Mouse (Mus musculus) embryonic facial prominence, embryonic 14.5 days (tissue): ENCODE results near the gene P4ha1. TPM values are rescaled to one million over a fixed set of nuclear protein-coding genes. Genes with fewer than 3 reads are reported as not detected.
"Not testable (repeated sequence)": the region's sequence is repeated elsewhere in the genome, so short reads cannot be mapped to it uniquely, and the experiment has no call there.

ENCODE experiments used
- ATAC-seq: fragments of 200-750 bp; cut with Nextera tagmentation; 2 replicates; pipeline ENCODE4 v1.8.0; 2017; ENCODE audit warnings: low read depth, moderate number of reproducible peaks, moderate TSS enrichment
- DNase-seq: peaks from one replicate; pipeline ENCODE4 v3.0.0-alpha.2; 2015; ENCODE audit warnings: low spot score
- H3K27ac ChIP-seq: fragments of 300-500 bp; sonication (generic); replicated peaks from 2 replicates; pipeline ENCODE4 v1.5.1; 2014; ENCODE audit warnings: low read depth, mild to moderate bottlenecking, low read length, moderate library complexity
- H3K27me3 ChIP-seq: fragments of 300-500 bp; sonication (generic); replicated peaks from 2 replicates; pipeline ENCODE4 v1.6.1; 2014; ENCODE audit warnings: low read length; ENCODE audit not compliant: control insufficient read depth, insufficient read depth
- H3K36me3 ChIP-seq: fragments of 300-500 bp; sonication (generic); 2 replicates; pipeline ENCODE4 v1.6.1; 2014; ENCODE audit warnings: low read length, mixed read lengths; ENCODE audit not compliant: control insufficient read depth, insufficient read depth
- H3K4me1 ChIP-seq: fragments of 300-500 bp; sonication (generic); 2 replicates; pipeline ENCODE4 v1.6.1; 2014; ENCODE audit warnings: antibody characterized with exemption, low read length; ENCODE audit not compliant: control insufficient read depth, insufficient read depth
- H3K4me2 ChIP-seq: fragments of 300-500 bp; sonication (generic); 2 replicates; pipeline ENCODE4 v1.6.1; 2014; ENCODE audit warnings: low read depth, mild to moderate bottlenecking, low read length, moderate library complexity, mixed read lengths
- H3K4me3 ChIP-seq: fragments of 300-500 bp; sonication (generic); 2 replicates; pipeline ENCODE4 v1.5.1; 2014; ENCODE audit warnings: low read depth, mild to moderate bottlenecking, low read length
- H3K9ac ChIP-seq: fragments of 300-500 bp; sonication (generic); 2 replicates; pipeline ENCODE4 v1.6.1; 2014; ENCODE audit warnings: low read depth, mild to moderate bottlenecking, low read length, moderate library complexity, mixed read lengths
- H3K9me3 ChIP-seq: fragments of 300-500 bp; sonication (generic); 2 replicates; pipeline ENCODE4 v1.6.1; 2016; ENCODE audit warnings: low read length; ENCODE audit not compliant: control insufficient read depth
- WGBS: fragments of 180-500 bp; shearing (Covaris S2); extraction: QIAGEN DNeasy Blood & Tissue Kit; methylation state at CpG from one replicate; pipeline ENCODE4 v1.1.7; 2014; 5-methylcytosine and 5-hydroxymethylcytosine counted together
- polyA plus RNA-seq: library from polyadenylated mRNA; unstranded; fragments of >200 nt; fragmentation: Nextera tagmentation; extraction: Ambion mirVana; gene quantifications from 2 replicates; pipeline ENCODE4 v1.2.1, GENCODE M21; 2014

P4ha1 gene
- polyA plus RNA-seq, 1 experiment from 2014 or later: 121 TPM

DNA sequence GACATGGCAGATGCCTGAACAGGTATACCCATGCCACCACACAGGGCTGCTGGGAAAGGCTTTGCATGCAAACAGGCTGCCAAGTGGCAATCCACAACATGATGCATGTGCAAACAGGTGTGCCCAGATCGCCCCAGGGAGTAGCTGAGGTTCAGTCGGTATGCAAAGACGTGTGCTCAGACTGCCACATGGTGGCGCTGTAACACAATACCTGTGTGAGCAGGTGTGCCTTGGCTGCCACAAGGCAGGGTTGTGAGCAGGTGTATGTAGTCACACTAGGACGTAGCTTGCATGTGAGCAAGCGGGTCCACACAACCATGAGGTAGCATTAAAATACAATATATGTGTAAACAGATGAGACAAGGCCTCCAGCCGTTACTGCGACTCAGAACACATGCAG lies 34.0 kb upstream of the P4ha1 start:
- Histone ChIP-seq H3K4me3 (no peak overlapping the region), H3K9ac (no peak overlapping the region), H3K4me2 (no peak overlapping the region), H3K4me1 (no peaks in the 10 kb centered on the region), H3K27ac (no peak overlapping the region), H3K9me3 (no peaks in the 10 kb centered on the region), H3K36me3 (no peaks in the 10 kb centered on the region), H3K27me3 (no peaks in the 10 kb centered on the region)
- 47% methylated on average over 8 of the region's 8 CpGs for WGBS
- DNase-seq (peak; percentile 43), ATAC-seq (peak; percentile 16; the same call in 1 of the 2 replicates)

DNA sequence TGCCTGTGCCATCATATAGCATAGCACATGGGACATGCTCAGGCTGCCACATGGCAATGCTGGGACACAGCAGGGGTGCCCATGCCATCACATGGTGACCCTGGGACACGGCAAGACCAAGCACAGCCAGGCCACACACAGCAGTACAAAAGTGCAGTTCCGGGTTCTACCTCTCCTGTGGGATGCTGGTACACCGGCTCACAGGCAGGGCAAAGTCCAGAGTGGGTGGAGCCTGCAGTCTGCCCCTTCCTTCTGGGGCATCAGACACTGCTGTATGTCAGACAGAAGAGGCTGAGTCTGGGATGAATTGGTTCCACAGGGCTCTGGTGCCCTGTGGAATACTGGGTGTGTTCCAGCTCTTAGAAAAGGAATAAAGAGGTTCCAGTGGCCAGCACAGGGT lies 31.6 kb upstream of the P4ha1 start:
- 48% methylated on average over 3 of the region's 3 CpGs for whole genome bisulfite sequencing
- Histone ChIP-seq H3K27me3 (no peaks in the 10 kb centered on the region), H3K4me2 (no peak overlapping the region), H3K36me3 (no peaks in the 10 kb centered on the region), H3K9ac (no peak overlapping the region), H3K27ac (no peak overlapping the region), H3K9me3 (no peaks in the 10 kb centered on the region), H3K4me3 (no peak overlapping the region), H3K4me1 (no peaks in the 10 kb centered on the region)
- no peak for DNase-seq
- no peak for ATAC-seq

- DNase-seq (no peak), ATAC-seq (no peak)
- no peaks in the 10 kb centered on the region for H3K4me1 ChIP-seq
- no peak overlapping the region for H3K9ac ChIP-seq
- H3K4me2 ChIP-seq: no peak overlapping the region
- H3K36me3 ChIP-seq: no peaks in the 10 kb centered on the region
- no peaks in the 10 kb centered on the region for H3K27me3 ChIP-seq
- no peak overlapping the region for H3K27ac ChIP-seq
- no peak overlapping the region for H3K4me3 ChIP-seq
- 76% methylated on average over 7 of the region's 7 CpGs for WGBS
- no peaks in the 10 kb centered on the region for H3K9me3 ChIP-seq
Observed at GRCm38 (mm10) chr10:59292079-59292478, 31.0 kb upstream of the P4ha1 start.

DNA sequence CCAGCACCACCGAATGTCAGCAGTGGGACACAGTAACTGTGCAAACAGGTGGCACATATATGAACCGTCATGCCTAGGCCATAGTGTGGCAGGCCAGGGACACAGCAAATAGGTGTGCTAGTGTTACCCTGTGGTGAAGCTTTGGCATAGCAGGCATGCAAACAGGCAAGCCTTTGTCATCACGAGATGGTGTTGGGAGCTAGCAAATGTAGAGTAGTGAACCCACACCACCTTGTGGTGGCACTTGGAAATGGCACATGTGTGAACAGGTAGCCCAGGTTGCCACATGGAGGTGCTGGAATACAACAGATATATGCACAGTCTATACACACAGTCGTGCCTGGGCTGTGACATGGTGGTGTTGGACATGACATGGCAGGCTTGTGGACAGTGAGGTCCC lies 30.5 kb upstream of the P4ha1 start:
- H3K27ac ChIP-seq: no peak overlapping the region
- DNase-seq (peak; percentile 88), ATAC-seq (peak; percentile 48)
- H3K27me3 ChIP-seq: no peaks in the 10 kb centered on the region
- H3K9ac ChIP-seq: no peak overlapping the region
- H3K9me3 ChIP-seq: no peaks in the 10 kb centered on the region
- H3K4me2 ChIP-seq: no peak overlapping the region
- no peaks in the 10 kb centered on the region for H3K36me3 ChIP-seq
- H3K4me1 ChIP-seq: no peaks in the 10 kb centered on the region
- H3K4me3 ChIP-seq: no peak overlapping the region
- 36% methylated on average over 4 of the region's 4 CpGs for WGBS

DNA sequence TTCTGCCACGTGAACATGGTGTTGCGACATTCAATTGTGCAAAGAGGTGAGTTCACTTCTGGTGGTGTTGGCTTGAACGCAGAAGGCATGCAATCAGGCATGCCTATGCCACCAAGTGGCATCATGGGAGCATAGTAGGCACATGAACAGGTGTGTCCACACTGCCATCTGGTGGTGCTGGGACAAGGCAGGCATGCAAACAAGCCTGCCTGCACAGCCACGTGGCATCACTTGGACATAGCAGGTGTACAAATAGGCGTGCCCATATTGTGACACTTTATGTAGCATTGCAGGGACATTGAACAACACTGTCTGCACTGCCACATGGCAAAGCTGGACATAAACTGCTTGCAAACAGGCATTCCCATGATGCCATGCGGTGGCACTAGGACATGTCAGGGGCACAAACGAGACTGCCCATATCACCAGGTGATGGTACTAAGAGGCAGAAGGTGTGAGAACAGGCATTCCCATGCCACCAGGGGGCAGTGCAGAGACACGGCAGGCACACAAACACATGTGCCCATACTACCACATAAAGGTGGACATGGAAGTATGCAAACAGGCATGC lies 27.8 kb upstream of the P4ha1 start:
- no peak overlapping the region for H3K4me2 ChIP-seq
- no peak overlapping the region for H3K27ac ChIP-seq
- 58% methylated on average over 8 of the region's 8 CpGs for WGBS
- no peaks in the 10 kb centered on the region for H3K9me3 ChIP-seq
- DNase-seq: peak; percentile 63
- H3K9ac ChIP-seq: no peak overlapping the region
- no peaks in the 10 kb centered on the region for H3K4me1 ChIP-seq
- H3K36me3 ChIP-seq: no peaks in the 10 kb centered on the region
- 0 out of 2 replicates have a peak, but pooled peaks have one; percentile 24 for ATAC-seq
- H3K4me3 ChIP-seq: no peak overlapping the region
- no peaks in the 10 kb centered on the region for H3K27me3 ChIP-seq

GRCm38 (mm10) chr10:59296261-59296660 lies 26.8 kb upstream of the P4ha1 start:
- Histone ChIP-seq H3K36me3 (no peaks in the 10 kb centered on the region), H3K9ac (no peak overlapping the region), H3K27me3 (no peaks in the 10 kb centered on the region), H3K27ac (no peak overlapping the region), H3K9me3 (no peaks in the 10 kb centered on the region), H3K4me2 (no peak overlapping the region), H3K4me3 (no peak overlapping the region), H3K4me1 (no peaks in the 10 kb centered on the region)
- DNase-seq: peak; percentile 84
- 21% methylated on average over 5 of the region's 5 CpGs for WGBS
- ATAC-seq: peak; percentile 71

GRCm38 (mm10) chr10:59302671-59303070 lies 20.4 kb upstream of the P4ha1 start:
- not testable (repeated sequence) for DNase-seq, H3K27ac ChIP-seq, H3K9ac ChIP-seq, H3K27me3 ChIP-seq, H3K4me3 ChIP-seq, ATAC-seq, H3K9me3 ChIP-seq, H3K4me2 ChIP-seq, H3K36me3 ChIP-seq, H3K4me1 ChIP-seq
- 78% methylated on average over 12 of the region's 12 CpGs for WGBS

DNA sequence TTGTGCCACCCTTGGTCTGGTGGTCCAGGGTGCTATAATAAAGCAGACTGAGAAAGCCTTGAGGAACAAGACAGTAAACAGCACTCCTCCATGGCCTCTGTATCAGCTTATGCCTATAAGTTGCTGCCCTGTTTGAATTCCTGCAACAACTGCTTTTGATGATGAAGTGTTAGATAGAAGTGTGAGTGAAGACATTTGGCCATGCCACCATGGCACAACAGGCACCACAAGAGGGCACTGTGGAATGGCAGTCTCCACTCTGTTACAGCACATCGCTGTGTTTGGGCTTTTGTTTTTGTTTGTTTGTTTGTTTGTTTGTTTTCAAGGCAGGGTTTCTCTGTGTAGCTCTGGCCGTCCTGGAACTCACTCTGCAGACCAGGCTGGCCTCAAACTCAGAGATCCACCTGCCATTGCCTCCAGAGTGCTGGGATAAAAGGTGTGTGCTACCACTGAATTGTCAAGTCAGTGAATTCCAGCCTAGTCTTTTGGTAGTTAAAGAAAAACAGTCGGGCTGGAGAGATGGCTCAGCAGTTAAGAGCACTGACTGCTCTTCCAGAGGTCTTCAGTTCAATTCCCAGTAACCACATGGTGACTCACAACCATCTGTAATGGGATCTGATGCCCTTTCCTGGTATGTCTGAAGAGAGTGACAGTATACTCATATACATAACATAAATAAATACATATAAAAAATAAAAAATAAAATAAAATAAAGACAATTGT lies 13.9 kb upstream of the P4ha1 start:
- H3K4me2 ChIP-seq: no peak overlapping the region
- H3K9me3 ChIP-seq: no peaks in the 10 kb centered on the region
- H3K9ac ChIP-seq: no peak overlapping the region
- no peaks in the 10 kb centered on the region for H3K4me1 ChIP-seq
- no peaks in the 10 kb centered on the region for H3K27me3 ChIP-seq
- no peak overlapping the region for H3K4me3 ChIP-seq
- no peaks in the 10 kb centered on the region for H3K36me3 ChIP-seq
- ATAC-seq: no peak
- H3K27ac ChIP-seq: no peak overlapping the region
- 62% methylated on average over 3 of the region's 3 CpGs for WGBS
- DNase-seq: no peak

DNA sequence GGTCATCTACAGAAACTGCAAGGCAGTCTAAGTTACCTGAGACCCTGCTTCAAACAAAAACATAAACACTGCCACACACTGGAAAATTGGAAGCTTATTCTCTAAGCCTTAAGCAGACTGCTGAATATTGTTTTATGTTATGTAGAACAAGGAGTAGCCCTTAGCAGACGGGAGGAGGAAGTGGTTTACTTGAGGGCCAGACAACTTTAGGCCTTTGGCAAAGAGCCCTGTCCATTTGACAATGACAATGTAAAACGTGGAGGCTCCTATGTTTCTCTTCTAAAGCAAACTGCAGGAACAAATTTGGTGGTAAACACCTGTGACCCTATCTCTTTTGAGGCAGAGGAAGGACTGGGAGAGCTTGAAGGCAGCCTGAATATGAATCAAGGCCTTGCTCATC lies 13.0 kb upstream of the P4ha1 start:
- Histone ChIP-seq H3K4me2 (no peak overlapping the region), H3K9ac (no peak overlapping the region)

More for the DNA sequence above, 13.0 kb upstream of the P4ha1 start:
- no peak overlapping the region for H3K4me3 ChIP-seq
- DNase-seq (no peak), ATAC-seq (no peak)
- 40% methylated on average over 2 of the region's 2 CpGs for WGBS
- H3K9me3 ChIP-seq: no peaks in the 10 kb centered on the region
- no peak overlapping the region for H3K27ac ChIP-seq
- no peaks in the 10 kb centered on the region for H3K36me3 ChIP-seq
- no peaks in the 10 kb centered on the region for H3K4me1 ChIP-seq
- H3K27me3 ChIP-seq: no peaks in the 10 kb centered on the region
